ENCODE assay signal across 8 mouse cellular contexts in genomic region chr5:63967591-63968141, GRCm38 (mm10). TPM values are rescaled to one million over a fixed set of nuclear protein-coding genes. Genes with fewer than 3 reads are reported as not detected.
DNase-seq lines count a peak whose midpoint lies in the region; ATAC-seq and TF ChIP-seq lines count a peak whose summit lies in the region.

No protein-coding gene starts in this region.

- 0 out of 2 replicates have a peak, but pooled peaks cover 6% of the 10 kb centered on the region for H3K4me1 ChIP-seq in heart, embryonic 11.5 days (ENCODE audit: control insufficient read depth, insufficient read depth, low read length)
- H3K4me1 ChIP-seq in limb, embryonic 13.5 days: peaks cover 32% of the 10 kb centered on the region
- peaks cover 7% of the 10 kb centered on the region; the same call in 1 of the 2 replicates for H3K4me1 ChIP-seq in midbrain, embryonic 16.5 days (ENCODE audit: control insufficient read depth, insufficient read depth, low read length)

- peak overlapping the region; percentile 87; the same call in 1 of the 2 replicates for H3K27ac ChIP-seq in layer of hippocampus, adult 2 months
- H3K27ac ChIP-seq in heart, embryonic 11.5 days (ENCODE audit: low read depth, low read length): no peak overlapping the region
- peak overlapping the region; percentile 15; the same call in 1 of the 2 replicates for H3K27ac ChIP-seq in limb, embryonic 13.5 days
- H3K27ac ChIP-seq in midbrain, embryonic 16.5 days (ENCODE audit: low read length): no peak overlapping the region

- peak overlapping the region; percentile 76 for H3K9ac ChIP-seq in heart, embryonic 11.5 days (ENCODE audit: low read depth, low read length)
- peak overlapping the region; percentile 83 for H3K9ac ChIP-seq in limb, embryonic 13.5 days
- peak overlapping the region; percentile 83 for H3K9ac ChIP-seq in midbrain, embryonic 16.5 days (ENCODE audit: low read depth, low read length)

- no peak for ATAC-seq in heart, embryonic 11.5 days (replicated peaks; ENCODE audit: insufficient number of reproducible peaks, low FRiP score, low TSS enrichment)
- ATAC-seq in limb, embryonic 13.5 days (ENCODE audit: low FRiP score, low read depth): no peak
- no peak for ATAC-seq in midbrain, embryonic 16.5 days

- no peaks in the 10 kb centered on the region for H3K27me3 ChIP-seq in heart, embryonic 11.5 days (ENCODE audit: control insufficient read depth, insufficient read depth, low read length)
- H3K27me3 ChIP-seq in limb, embryonic 13.5 days: no peaks in the 10 kb centered on the region
- H3K27me3 ChIP-seq in midbrain, embryonic 16.5 days (ENCODE audit: control insufficient read depth, insufficient read depth, low read depth, low read length): no peaks in the 10 kb centered on the region

- no peaks in the 10 kb centered on the region for H3K36me3 ChIP-seq in heart, embryonic 11.5 days (ENCODE audit: control insufficient read depth, insufficient read depth, low read length)
- H3K36me3 ChIP-seq in limb, embryonic 13.5 days: no peaks in the 10 kb centered on the region
- no peaks in the 10 kb centered on the region for H3K36me3 ChIP-seq in midbrain, embryonic 16.5 days (ENCODE audit: control insufficient read depth, insufficient read depth, low read length)

- H3K4me3 ChIP-seq in layer of hippocampus, adult 2 months: peak overlapping the region; percentile 73
- peak overlapping the region; percentile 76 for H3K4me3 ChIP-seq in heart, embryonic 11.5 days (ENCODE audit: low read depth, low read length)
- H3K4me3 ChIP-seq in limb, embryonic 13.5 days: peak overlapping the region; percentile 73
- H3K4me3 ChIP-seq in midbrain, embryonic 16.5 days (ENCODE audit: low read depth, low read length): peak overlapping the region; percentile 80

- peak overlapping the region; percentile 93 for H3K4me2 ChIP-seq in heart, embryonic 11.5 days
- H3K4me2 ChIP-seq in limb, embryonic 13.5 days (replicated peaks): peak overlapping the region; percentile 77
- peak overlapping the region; percentile 75 for H3K4me2 ChIP-seq in midbrain, embryonic 16.5 days (ENCODE audit: low read length)

- no peak for DNase-seq in layer of hippocampus, adult 2 months (ENCODE audit: low spot score in 2 of 2)
- no peak for DNase-seq in layer of hippocampus, adult 9-11 months
- DNase-seq in brain, adult 2 months (ENCODE audit: low read depth, low spot score): peak; percentile 76
- no peak for DNase-seq in layer of hippocampus, adult 18-20 months (ENCODE audit: low spot score in 2 of 2)
- DNase-seq in layer of hippocampus, adult 9-10 months (ENCODE audit: low spot score): no peak

- no peak for TF ChIP-seq CTCF in layer of hippocampus, adult 2 months (conservative IDR thresholded peaks at IDR 0.05)

- no peaks in the 10 kb centered on the region for H3K9me3 ChIP-seq in heart, embryonic 11.5 days (replicated peaks; ENCODE audit: control insufficient read depth, low read length)
- no peaks in the 10 kb centered on the region for H3K9me3 ChIP-seq in limb, embryonic 13.5 days
- H3K9me3 ChIP-seq in midbrain, embryonic 16.5 days (replicated peaks; ENCODE audit: control insufficient read depth, low read length, poor library complexity, severe bottlenecking): no peaks in the 10 kb centered on the region

- 7% methylated on average over 12 of the region's 12 CpGs for WGBS in heart, embryonic 11.5 days (ENCODE audit: insufficient replicate concordance)
- 2% methylated on average over 12 of the region's 12 CpGs for WGBS in limb, embryonic 13.5 days
- 1% methylated on average over 12 of the region's 12 CpGs for WGBS in midbrain, embryonic 16.5 days

RNA-seq across cellular contexts. Expression of gene Rell1, which starts 1.0 kb away (rescaled TPM):
- 10 to 100 TPM in 1 of 2 experiments, 1 to 10 TPM in 1; 9.0 to 13.5 TPM for total RNA-seq in layer of hippocampus, adult 2 months (2021)
- 6.6 and 8.3 TPM in 2 replicates for polyA plus RNA-seq in heart, embryonic 11.5 days (2014; fragmentation: Nextera tagmentation; extraction: Ambion mirVana)
- 17.9 and 18.0 TPM in 2 replicates for polyA plus RNA-seq in limb, embryonic 13.5 days (2015; fragmentation: Nextera tagmentation; extraction: Ambion mirVana)
- polyA plus RNA-seq in midbrain, embryonic 16.5 days (2015; fragmentation: Nextera tagmentation; extraction: Ambion mirVana): 7.9 and 9.1 TPM in 2 replicates
- 10 to 100 TPM; 10.4 to 10.9 TPM for total RNA-seq in layer of hippocampus, adult 18-20 months (2021)

Comparison
In these comparisons a context has a peak if more than half of its experiments do, and no peak if none do; other contexts are left out.
1. H3K27ac ChIP-seq: peak in layer of hippocampus, adult 2 months (single experiment) and limb, embryonic 13.5 days (single experiment); none in heart, embryonic 11.5 days (single experiment) and midbrain, embryonic 16.5 days (single experiment).
2. Peak in every context shown above with its lines, with median percentiles within 50 percentile points of each other: H3K4me3 ChIP-seq, H3K4me2 ChIP-seq and H3K9ac ChIP-seq.